Mouse (Mus musculus) ES-E14 (cell line): Measurements from ENCODE around the gene Phf11c. TPM values are rescaled to one million over a fixed set of nuclear protein-coding genes. Genes with fewer than 3 reads are reported as not detected.

Experiments
- DNase-seq: peaks from one replicate; pipeline ENCODE4 v3.0.0-alpha.2; 2013; ENCODE audit warnings: low read depth, low spot score
- H3K27ac ChIP-seq: 2 replicates; pipeline ENCODE4 v1.5.1; 2012; ENCODE audit warnings: low read depth, mild to moderate bottlenecking, low read length, moderate library complexity, mixed read lengths; ENCODE audit not compliant: poor library complexity, insufficient read depth, severe bottlenecking
- H3K36me3 ChIP-seq: 2 replicates; pipeline ENCODE4 v1.6.1; 2012; ENCODE audit warnings: mild to moderate bottlenecking, low read length, moderate library complexity, mixed read lengths; ENCODE audit not compliant: control insufficient read depth, poor library complexity, insufficient read depth, severe bottlenecking
- H3K4me1 ChIP-seq, 2 experiments: fragments of 150-350 bp in 1 of 2; sonication (generic) in 1 of 2; 2 replicates each; pipeline ENCODE4 v1.6.1; 2012; ENCODE audit warnings: low read length in 2 of 2, mild to moderate bottlenecking in 1 of 2, mixed read lengths in 1 of 2; ENCODE audit not compliant: control insufficient read depth in 2 of 2, insufficient read depth in 2 of 2, poor library complexity in 1 of 2
- H3K4me3 ChIP-seq, 2 experiments: fragments of 150-350 bp in 1 of 2; sonication (generic) in 1 of 2; 2 replicates each; pipeline ENCODE4 v1.5.1; 2012; ENCODE audit warnings: low read length in 2 of 2, low read depth in 1 of 2, mild to moderate bottlenecking in 1 of 2, mixed read lengths in 1 of 2; ENCODE audit not compliant: insufficient read depth in 1 of 2, poor library complexity in 1 of 2, severe bottlenecking in 1 of 2
- H3K9ac ChIP-seq: 2 replicates; pipeline ENCODE4 v1.6.1; 2012; ENCODE audit warnings: low read depth, mild to moderate bottlenecking, low read length, mixed read lengths; ENCODE audit not compliant: poor library complexity, insufficient read depth, severe bottlenecking
- H3K9me3 ChIP-seq: fragments of 150-350 bp; sonication (generic); 2 replicates; pipeline ENCODE4 v1.6.1; 2012; ENCODE audit warnings: low read depth, mild to moderate bottlenecking, low read length; ENCODE audit not compliant: control insufficient read depth, insufficient read depth
- CHD2 ChIP-seq: IDR thresholded peaks from 2 replicates; pipeline ENCODE4 v1.6.1; 2014; ENCODE audit warnings: mild to moderate bottlenecking, low read depth, low read length, inconsistent platforms
- HCFC1 ChIP-seq: IDR thresholded peaks from 2 replicates; pipeline ENCODE4 v1.6.1; 2012; ENCODE audit warnings: low read length, inconsistent platforms, borderline replicate concordance; ENCODE audit not compliant: insufficient read depth
- MAFK ChIP-seq: IDR thresholded peaks from 2 replicates; pipeline ENCODE4 v1.6.1; 2014; ENCODE audit warnings: mild to moderate bottlenecking, low read depth, low read length, inconsistent platforms; ENCODE audit not compliant: insufficient read depth
- ZC3H11A ChIP-seq: IDR thresholded peaks from 2 replicates; pipeline ENCODE4 v1.6.1; 2012; ENCODE audit warnings: low read depth, mild to moderate bottlenecking, inconsistent platforms, low read length, borderline replicate concordance
- ZNF384 ChIP-seq: IDR thresholded peaks from 2 replicates; pipeline ENCODE4 v1.6.1; 2012; ENCODE audit warnings: low read depth, low read length, inconsistent platforms
- in situ Hi-C, 2 experiments: fragments of 600-800 bp; cut with MboI; formaldehyde crosslinking; loops; one replicate each; pipeline ENCODE4 v1.15.1; 2025; ENCODE audit warnings: low sequenced_read_pairs in 2 of 2, inconsistent platforms in 1 of 2; ENCODE audit not compliant: unreplicated experiment in 2 of 2
- total RNA-seq: library from RNA; depleted of rRNA; stranded (reverse); fragments of 300-350 nt; gene quantifications from 2 replicates; pipeline ENCODE4 v1.2.3, GENCODE M21; 2012; rRNA removed

The Phf11c gene
- total RNA-seq: 1.0 and 1.1 TPM in 2 replicates

GRCm38 (mm10) chr14:59395281-59395680 lies at the start of gene Phf11c:
Gene Phf11c, minus strand, starts transcription at chr14:59395381.
- no peak within 1 kb of the TSS for H3K27ac ChIP-seq
- H3K9ac ChIP-seq: no peak within 1 kb of the TSS
- no peaks in the 10 kb centered on the region for H3K4me1 ChIP-seq
- no peak for DNase-seq
- H3K36me3 ChIP-seq: no peaks in the 10 kb centered on the region
- H3K4me3 ChIP-seq: no peak within 1 kb of the TSS
- in situ Hi-C loops: no loop called here
- TF ChIP-seq ZNF384 (no peak), CHD2 (no peak), ZC3H11A (no peak), HCFC1 (no peak), MAFK (no peak)
- no peaks in the 10 kb centered on the region for H3K9me3 ChIP-seq

GRCm38 (mm10) chr14:59441472-59441805 lies 46.3 kb upstream of the Phf11c start:
- H3K27ac ChIP-seq: peak overlapping the region; percentile 33; the same call in 1 of the 2 replicates

GRCm38 (mm10) chr14:59440558-59441471 lies 45.6 kb upstream of the Phf11c start, which contains the start of the genes Setdb2 and Cab39l:
Gene Setdb2, minus strand, starts transcription at chr14:59440884.
Gene Cab39l, plus strand, starts transcription at chr14:59440972.
- H3K4me3 ChIP-seq: peak within 1 kb of the TSS; percentile 75 to 95
- no peak for TF ChIP-seq ZC3H11A
- peak; percentile 82 for TF ChIP-seq CHD2
- TF ChIP-seq HCFC1: peak; percentile 65
- no peaks in the 10 kb centered on the region; the same call in 1 of the 2 replicates for H3K36me3 ChIP-seq
- no peaks in the 10 kb centered on the region for H3K9me3 ChIP-seq
- H3K4me1 ChIP-seq: peaks cover 2 to 4% of the 10 kb centered on the region in 2 experiments; a peak in 2 of 4 replicates
- H3K9ac ChIP-seq: peak within 1 kb of the TSS; percentile 96
- in situ Hi-C loops: no loop called here
- DNase-seq: peak; percentile 87
- H3K27ac ChIP-seq: peak within 1 kb of the TSS; percentile 33

More at GRCm38 (mm10) chr14:59441472-59441805, 46.3 kb upstream of the Phf11c start:
- H3K36me3 ChIP-seq: no peaks in the 10 kb centered on the region
- no peak for DNase-seq
- H3K4me1 ChIP-seq: peaks cover 2 to 4% of the 10 kb centered on the region in 2 experiments; a peak in 2 of 4 replicates
- peak overlapping the region; percentile 75 to 95 for H3K4me3 ChIP-seq
- H3K9ac ChIP-seq: peak overlapping the region; percentile 96
- no peaks in the 10 kb centered on the region for H3K9me3 ChIP-seq
- TF ChIP-seq ZNF384: peak; percentile 55; the same call in 1 of the 2 replicates
- no peak for TF ChIP-seq ZC3H11A
- in situ Hi-C loops: no loop called here

GRCm38 (mm10) chr14:59440039-59440438 lies 44.9 kb upstream of the Phf11c start:
- Histone ChIP-seq H3K4me1 (peaks cover 2 to 4% of the 10 kb centered on the region in 2 experiments; a peak in 2 of 4 replicates), H3K36me3 (no peaks in the 10 kb centered on the region; the same call in 1 of the 2 replicates), H3K9ac (peak overlapping the region; percentile 88; the same call in 1 of the 2 replicates), H3K27ac (no peak overlapping the region), H3K9me3 (no peaks in the 10 kb centered on the region), H3K4me3 (peak overlapping the region; percentile 75 to 95)
- no peak for DNase-seq
- in situ Hi-C loops: no loop called here
- TF ChIP-seq CHD2: no peak
- TF ChIP-seq MAFK: no peak
- TF ChIP-seq HCFC1: no peak
- TF ChIP-seq ZC3H11A: no peak
- TF ChIP-seq ZNF384: no peak
